Mouse (Mus musculus): ENCODE results near the gene Mrps23.

The Mrps23 gene

GRCm38 (mm10) chr11:88211824-88212582 is 7.8 kb downstream of the Mrps23 start:
- DNase-seq (ENCODE audit: extremely low spot score): no peak

DNA sequence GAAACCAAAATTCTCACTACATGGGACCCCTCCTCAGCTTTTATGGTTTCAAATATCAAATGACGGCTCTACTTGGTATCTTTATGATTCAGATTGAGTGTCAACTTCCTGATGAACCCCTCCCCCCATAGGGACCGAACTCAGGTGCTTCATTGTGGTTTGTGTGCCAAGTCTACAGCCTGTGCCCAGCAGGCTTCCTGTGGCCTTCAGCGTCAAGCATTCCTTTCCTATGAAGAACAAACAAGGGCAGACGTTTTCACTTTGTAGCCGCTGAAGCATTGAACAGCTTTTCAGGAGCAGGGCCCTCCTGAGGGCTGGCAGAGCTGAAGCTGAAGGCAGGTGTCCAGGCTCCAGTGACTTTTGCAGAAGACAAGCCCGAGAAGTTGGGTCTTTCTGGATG is 9.6 kb downstream of the Mrps23 start:
- no peak for DNase-seq (ENCODE audit: extremely low spot score)

- no peak for DNase-seq (ENCODE audit: extremely low spot score)
Observed at GRCm38 (mm10) chr11:88214881-88215831, 11.0 kb downstream of the Mrps23 start.

DNA sequence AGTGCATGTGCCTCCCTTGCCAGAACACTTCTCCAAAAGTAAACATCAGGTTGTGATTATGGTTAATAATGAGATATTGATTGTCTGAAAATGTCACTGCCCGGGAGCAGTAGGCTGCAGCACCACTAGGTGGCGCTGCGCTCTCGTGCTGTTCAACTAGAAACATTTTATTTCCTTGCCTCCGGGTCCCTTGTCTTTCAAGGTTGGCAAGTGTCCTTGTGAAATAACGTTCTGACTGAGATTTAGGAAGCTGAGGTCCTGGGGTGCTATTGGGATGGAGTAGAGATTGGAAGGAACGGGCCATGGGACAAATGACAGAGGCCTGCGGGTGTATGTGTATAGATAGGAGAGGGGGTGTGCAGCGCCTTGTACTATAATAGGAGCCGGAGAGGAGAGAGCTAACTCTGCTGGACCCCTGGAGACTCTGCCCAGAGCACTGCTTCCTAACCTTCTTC is 12.1 kb downstream of the Mrps23 start:
- DNase-seq (ENCODE audit: extremely low spot score): peak; percentile 71

DNA sequence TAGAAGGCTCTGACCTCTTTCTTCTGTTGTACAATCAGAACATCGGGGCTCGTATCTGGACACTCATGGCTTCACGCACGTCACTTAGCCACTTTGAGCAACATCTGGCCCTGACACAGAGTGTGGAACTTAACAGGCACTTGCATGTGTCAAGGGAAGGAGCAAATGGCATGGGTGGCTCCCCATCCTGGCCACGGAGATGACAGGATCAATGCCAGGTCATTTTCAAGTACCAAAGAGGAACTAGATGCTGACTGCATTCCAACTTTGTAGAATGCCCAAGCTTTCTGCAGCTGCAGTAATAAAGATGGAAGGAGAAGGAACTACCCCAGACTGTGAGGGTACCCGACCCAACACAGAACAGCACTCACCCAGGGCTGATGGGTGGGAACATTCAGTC is 14.0 kb downstream of the Mrps23 start:
- no peak for DNase-seq (ENCODE audit: extremely low spot score)

GRCm38 (mm10) chr11:88218586-88218985 is 14.4 kb downstream of the Mrps23 start:
- no peak for DNase-seq (ENCODE audit: extremely low spot score)

GRCm38 (mm10) chr11:88221929-88222475 is 17.8 kb downstream of the Mrps23 start:
- DNase-seq (ENCODE audit: extremely low spot score): no peak

DNA sequence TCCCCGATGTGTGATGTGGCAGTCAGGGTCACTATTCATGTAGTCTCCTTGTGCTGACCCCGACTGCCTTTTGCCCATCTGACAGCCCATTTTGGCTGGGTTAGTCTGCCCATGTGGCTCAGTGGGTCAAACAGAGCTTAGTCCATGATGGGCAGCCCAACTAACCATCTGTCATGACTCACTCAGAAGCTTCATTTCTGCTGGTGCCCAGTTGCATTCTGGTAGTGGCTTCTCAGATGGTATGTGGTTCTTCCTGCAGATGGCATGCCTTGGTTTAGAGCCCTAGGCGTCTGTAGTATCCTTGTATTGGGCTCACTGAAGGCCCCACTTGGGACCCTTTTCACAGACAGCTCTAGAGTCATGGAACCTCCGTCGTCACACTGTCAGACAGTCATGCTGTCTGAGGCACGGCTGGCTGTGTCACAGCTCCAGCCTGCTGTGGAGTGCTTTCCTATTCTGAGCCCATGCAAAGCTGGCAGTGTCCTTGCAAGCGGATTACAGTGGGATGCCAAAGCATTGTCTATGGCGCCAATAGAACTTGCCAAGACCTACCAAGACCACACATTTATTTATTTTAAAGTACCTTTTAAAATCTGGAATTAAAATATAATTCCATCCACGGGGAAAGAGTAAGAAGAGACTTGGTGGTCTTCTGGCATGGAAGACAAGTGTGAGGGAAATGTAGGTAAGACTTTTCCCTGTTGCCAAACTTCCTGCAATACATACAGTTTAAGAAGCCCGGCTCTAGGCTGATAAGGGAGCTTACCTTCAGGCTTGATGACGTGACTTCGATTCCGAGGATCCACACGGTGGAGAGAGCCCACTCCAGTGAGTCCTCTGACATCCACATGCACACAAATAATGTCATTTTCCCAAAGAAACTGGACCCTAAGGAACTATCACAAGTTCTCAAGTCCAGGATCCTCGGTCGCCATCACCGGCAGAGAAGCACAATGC is 23.1 kb downstream of the Mrps23 start:
- DNase-seq (ENCODE audit: extremely low spot score): no peak

DNA sequence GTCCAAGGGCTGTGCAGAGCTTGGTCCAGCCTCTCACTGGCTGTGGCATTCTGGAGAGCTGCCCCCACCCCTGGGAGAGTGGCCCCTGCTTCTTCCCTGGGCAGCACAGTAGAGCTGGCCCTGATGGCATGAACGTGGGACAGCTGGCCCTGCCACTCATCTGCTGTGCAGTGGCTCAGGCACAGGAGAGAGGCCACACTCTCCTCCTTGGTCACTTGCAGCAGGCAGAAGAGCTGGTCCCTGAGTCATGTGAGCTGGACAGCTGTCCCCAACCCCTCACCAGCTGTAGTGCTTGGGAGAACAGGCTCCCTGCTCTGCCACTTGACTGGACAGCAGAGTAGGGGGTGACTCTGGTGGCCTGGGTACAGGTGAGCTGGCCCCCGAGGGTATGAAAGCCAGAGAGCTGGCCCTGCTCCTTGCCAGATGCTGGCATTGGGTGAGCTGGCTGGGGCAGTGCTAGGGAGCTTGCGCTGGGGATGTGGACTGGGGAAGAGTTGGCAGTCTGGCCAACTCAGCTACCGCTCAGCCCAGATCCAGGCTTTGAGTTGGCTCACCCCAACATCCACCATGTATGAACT is 27.1 kb downstream of the Mrps23 start:
- no peak for DNase-seq (ENCODE audit: extremely low spot score)

- no peak for DNase-seq (ENCODE audit: extremely low spot score)
Observed at GRCm38 (mm10) chr11:88233528-88234427, 29.6 kb downstream of the Mrps23 start.

DNA sequence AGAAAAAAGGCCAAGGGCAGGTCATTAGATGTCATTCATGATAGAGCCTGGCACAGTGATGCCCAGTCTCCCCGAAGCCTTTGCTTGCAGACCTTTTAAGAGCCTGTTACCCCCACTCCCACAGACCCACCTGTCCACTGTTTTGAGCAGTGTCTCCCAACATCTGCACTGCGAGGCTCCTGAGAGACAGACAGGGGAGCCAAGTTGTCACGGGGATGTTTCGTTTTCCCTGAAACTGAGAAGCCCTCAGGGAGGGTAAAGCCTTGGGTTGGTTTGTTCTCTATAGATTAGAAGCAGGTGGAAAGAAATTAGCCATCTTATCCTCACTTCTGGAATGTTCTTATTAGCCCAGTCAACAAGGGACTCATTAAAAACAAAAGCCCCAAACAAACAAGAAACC is 30.6 kb downstream of the Mrps23 start:
- no peak for DNase-seq (ENCODE audit: extremely low spot score)

GRCm38 (mm10) chr11:88235221-88236203 is 31.3 kb downstream of the Mrps23 start:
- DNase-seq (ENCODE audit: extremely low spot score): peak; percentile 68

- DNase-seq (ENCODE audit: extremely low spot score): no peak
Observed at GRCm38 (mm10) chr11:88240275-88240674, 36.1 kb downstream of the Mrps23 start.

DNA sequence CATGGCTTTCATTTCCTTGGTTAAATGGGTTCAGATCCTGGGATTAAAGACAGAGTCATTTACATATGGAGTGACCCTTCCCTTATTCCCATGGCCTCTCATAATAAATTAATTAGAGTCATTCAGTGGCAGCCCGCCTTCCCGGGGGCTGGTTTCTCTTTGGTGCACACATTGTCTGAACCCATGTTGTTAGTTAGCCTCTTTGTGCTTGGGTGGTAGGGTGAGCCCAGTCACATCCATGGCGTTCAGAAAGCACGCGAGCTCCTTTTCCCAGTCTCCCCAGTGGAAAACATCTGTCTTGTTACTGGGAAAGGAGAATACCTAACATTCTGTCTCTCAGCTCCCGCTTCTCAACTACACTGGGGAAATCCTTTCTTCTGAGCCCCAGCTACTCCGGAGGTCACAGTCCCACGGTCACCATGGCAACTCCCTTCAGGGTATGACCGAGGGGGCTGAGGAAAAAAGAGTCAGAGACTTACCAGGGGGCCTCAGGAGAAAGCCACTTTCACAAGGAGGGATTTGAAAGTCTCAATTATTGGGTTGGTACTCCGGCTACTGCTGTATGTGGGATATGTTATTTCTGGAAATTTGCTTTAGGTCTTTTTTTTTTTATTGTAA is 36.7 kb downstream of the Mrps23 start:
- DNase-seq (ENCODE audit: extremely low spot score): peak; percentile 86

- peak; percentile 48 for DNase-seq (ENCODE audit: extremely low spot score)
Observed at GRCm38 (mm10) chr11:88241468-88242301, 37.5 kb downstream of the Mrps23 start.

- DNase-seq (ENCODE audit: extremely low spot score): no peak
Observed at GRCm38 (mm10) chr11:88245581-88246170, 41.5 kb downstream of the Mrps23 start.

- DNase-seq (ENCODE audit: extremely low spot score): no peak
Observed at GRCm38 (mm10) chr11:88248636-88249035, 44.4 kb downstream of the Mrps23 start.
